Comparison of ENCODE assay signal across 7 mouse cellular contexts in genomic region chr4:142083762-142084130, GRCm38 (mm10). TPM values are rescaled to one million over a fixed set of nuclear protein-coding genes. Genes with fewer than 3 reads are reported as not detected.
A peak's percentile ranks its signal among the peaks of the same experiment; 100 is the strongest.
DNase-seq lines count a peak whose midpoint lies in the region; ATAC-seq lines count a peak whose summit lies in the region.

No protein-coding gene starts in this region.

- peaks cover 54% of the 10 kb centered on the region for H3K4me1 ChIP-seq in hindbrain, embryonic 10.5 days (replicated peaks)
- peaks cover 50% of the 10 kb centered on the region for H3K4me1 ChIP-seq in limb, embryonic 12.5 days (replicated peaks)

- 1% methylated on average over 28 of the region's 29 CpGs for WGBS in hindbrain, embryonic 10.5 days
- WGBS in limb, embryonic 12.5 days = 1% methylated on average over 26 of the region's 29 CpGs

- H3K27me3 ChIP-seq in hindbrain, embryonic 10.5 days (ENCODE audit: insufficient read depth, poor library complexity, severe bottlenecking) = peaks cover 79% of the 10 kb centered on the region
- peaks cover 26% of the 10 kb centered on the region for H3K27me3 ChIP-seq in limb, embryonic 12.5 days
- H3K27me3 ChIP-seq in splenic B cell, adult 2 months (ENCODE audit: control insufficient read depth, insufficient read depth, low read length, poor library complexity, severe bottlenecking) = no peaks in the 10 kb centered on the region

- DNase-seq in adrenal gland, adult (ENCODE audit: inconsistent age in 2 of 2, low spot score in 1 of 2) = peak; percentile 83 to 90
- DNase-seq in cerebellum, adult 11-12 months = peak; percentile 86
- peak; percentile 54 for DNase-seq in forelimb bud, embryonic 11.5 days (ENCODE audit: low read depth, low spot score)
- peak; percentile 73 for DNase-seq in hindbrain, embryonic 10.5 days (ENCODE audit: low spot score)
- DNase-seq in mesoderm, embryonic 11.5 days (ENCODE audit: low read depth, low spot score) = peak; percentile 63
- peak; percentile 53 for DNase-seq in splenic B cell, adult 2 months (ENCODE audit: low read depth, low spot score)

- H3K9me3 ChIP-seq in hindbrain, embryonic 10.5 days = no peaks in the 10 kb centered on the region
- H3K9me3 ChIP-seq in limb, embryonic 12.5 days = no peaks in the 10 kb centered on the region

- H3K27ac ChIP-seq in hindbrain, embryonic 10.5 days = peak overlapping the region; percentile 84
- peak overlapping the region; percentile 64; the same call in 1 of the 2 replicates for H3K27ac ChIP-seq in limb, embryonic 12.5 days

- peak overlapping the region; percentile 90 for H3K4me2 ChIP-seq in limb, embryonic 12.5 days

- H3K36me3 ChIP-seq in hindbrain, embryonic 10.5 days = no peaks in the 10 kb centered on the region
- H3K36me3 ChIP-seq in limb, embryonic 12.5 days = no peaks in the 10 kb centered on the region
- H3K36me3 ChIP-seq in splenic B cell, adult 2 months (ENCODE audit: control insufficient read depth, insufficient read depth, low read length, poor library complexity, severe bottlenecking) = no peaks in the 10 kb centered on the region

- H3K9ac ChIP-seq in limb, embryonic 12.5 days (replicated peaks) = peak overlapping the region; percentile 67

- peak overlapping the region; percentile 78 for H3K4me3 ChIP-seq in hindbrain, embryonic 10.5 days
- peak overlapping the region; percentile 76 for H3K4me3 ChIP-seq in limb, embryonic 12.5 days (replicated peaks)

- ATAC-seq in limb, embryonic 12.5 days (ENCODE audit: insufficient number of reproducible peaks, insufficient read depth, low FRiP score, low TSS enrichment, low read depth) = peak; percentile 48; the same call in 1 of the 2 replicates

RNA-seq across cellular contexts. Expression of gene Tmem51, which starts 0.4 kb away (rescaled TPM):
- 9.2 and 12.1 TPM in 2 replicates for polyA plus RNA-seq in hindbrain, embryonic 10.5 days (2016; fragmentation: Nextera tagmentation; extraction: Ambion mirVana)
- 16.9 and 17.1 TPM in 2 replicates for polyA plus RNA-seq in limb, embryonic 12.5 days (2016; fragmentation: Nextera tagmentation; extraction: Ambion mirVana)

Comparison
In these comparisons a context has a peak if more than half of its experiments do, and no peak if none do; other contexts are left out.
1. Peak in every context shown above with its lines: DNase-seq, ATAC-seq, H3K4me3 ChIP-seq and H3K27ac ChIP-seq.